Mouse (Mus musculus): Measurements from ENCODE around the gene Emx1.
"Not testable (repeated sequence)": the region's sequence is repeated elsewhere in the genome, so short reads cannot be mapped to it uniquely, and the experiment has no call there.

The Emx1 gene

DNA sequence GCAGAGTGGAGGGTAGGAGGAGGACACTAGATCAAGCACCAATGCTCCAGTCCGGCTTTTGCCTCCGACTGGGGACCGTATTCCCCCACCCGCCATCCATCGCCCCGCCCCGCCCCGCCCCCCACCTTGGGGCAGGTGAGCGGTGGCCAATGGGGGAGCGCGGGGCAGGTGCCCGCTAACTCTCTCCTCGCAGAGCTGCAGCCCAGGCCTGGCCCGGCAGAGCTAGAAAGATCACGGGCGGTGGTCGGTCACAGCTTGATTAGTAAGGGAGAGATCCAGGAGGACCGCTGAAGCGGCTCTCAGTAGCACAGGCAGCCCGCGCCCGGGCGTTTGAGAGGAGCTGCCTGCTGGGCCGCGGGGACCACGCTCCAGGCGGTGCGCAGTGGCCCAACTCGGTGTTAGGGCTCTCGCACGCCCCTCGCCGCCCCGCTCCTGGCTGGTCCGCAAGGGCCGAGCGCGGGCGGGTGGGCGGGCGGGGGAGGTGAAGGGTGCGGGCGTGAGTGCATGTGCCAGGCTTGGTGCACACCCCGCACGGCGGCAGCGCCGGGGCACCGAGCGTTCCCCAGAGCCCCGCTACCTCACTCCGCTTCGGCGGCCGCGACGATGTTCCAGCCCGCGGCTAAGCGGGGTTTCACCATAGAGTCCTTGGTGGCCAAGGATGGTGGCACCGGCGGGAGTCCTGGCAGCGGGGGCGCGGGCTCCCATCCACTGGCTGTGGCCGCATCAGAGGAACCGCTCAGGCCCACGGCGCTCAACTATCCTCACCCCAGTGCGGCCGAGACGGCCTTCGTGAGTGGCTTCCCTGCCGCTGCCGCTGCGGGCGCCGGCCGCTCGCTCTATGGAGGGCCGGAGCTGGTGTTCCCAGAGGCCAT, at the start of gene Emx1:
Emx1 (plus strand) TSS at position 99 of the 872 bp plus-strand sequence.
- DNase-seq (ENCODE audit: low read depth, low spot score) = no peak

GRCm38 (mm10) chr6:85139534-85139933, 47.7 kb upstream of the Emx1 start:
- DNase-seq (ENCODE audit: low read depth, low spot score) = no peak

DNA sequence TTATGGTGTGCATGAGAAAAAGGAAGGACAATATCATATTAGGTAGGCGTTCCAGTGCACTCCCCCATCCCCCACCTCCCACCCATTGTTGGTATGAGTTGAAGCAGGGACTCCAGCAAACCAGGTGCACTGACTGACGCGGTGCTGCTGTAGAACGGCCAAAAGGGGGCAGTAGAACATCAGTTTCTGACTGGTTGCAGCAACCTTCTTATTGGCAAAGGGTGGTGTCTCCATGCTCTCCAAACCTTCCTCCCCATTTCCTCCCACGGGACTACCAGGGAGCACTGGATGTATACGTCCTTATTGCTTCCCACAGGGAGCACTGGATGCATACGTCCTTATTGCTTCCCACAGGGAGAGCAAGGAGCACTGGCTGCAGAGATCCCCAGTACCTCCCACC, 46.2 kb upstream of the Emx1 start:
- DNase-seq (ENCODE audit: low read depth, low spot score) = peak; percentile 67

GRCm38 (mm10) chr6:85144466-85144865, 42.8 kb upstream of the Emx1 start:
- no peak for DNase-seq (ENCODE audit: low read depth, low spot score)

DNA sequence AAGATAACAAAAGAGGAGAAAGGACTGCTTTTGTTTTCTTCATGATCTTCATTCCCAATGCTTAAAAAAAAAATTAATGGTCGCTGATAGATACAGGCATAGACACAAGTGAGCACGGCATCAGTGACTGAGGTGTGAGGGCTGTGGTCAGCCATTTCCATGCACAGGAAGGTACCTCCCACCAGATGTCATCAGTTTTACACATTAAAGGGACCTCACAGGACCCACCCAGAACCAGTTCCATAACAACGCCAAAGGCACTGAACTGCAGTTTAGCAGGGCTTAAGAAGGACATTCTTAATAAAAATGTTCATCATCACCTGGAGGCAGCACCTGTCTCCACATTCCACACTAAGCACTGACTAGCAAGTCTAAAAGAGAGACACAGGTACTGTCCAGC, 39.6 kb upstream of the Emx1 start:
- no peak for DNase-seq (ENCODE audit: low read depth, low spot score)

DNA sequence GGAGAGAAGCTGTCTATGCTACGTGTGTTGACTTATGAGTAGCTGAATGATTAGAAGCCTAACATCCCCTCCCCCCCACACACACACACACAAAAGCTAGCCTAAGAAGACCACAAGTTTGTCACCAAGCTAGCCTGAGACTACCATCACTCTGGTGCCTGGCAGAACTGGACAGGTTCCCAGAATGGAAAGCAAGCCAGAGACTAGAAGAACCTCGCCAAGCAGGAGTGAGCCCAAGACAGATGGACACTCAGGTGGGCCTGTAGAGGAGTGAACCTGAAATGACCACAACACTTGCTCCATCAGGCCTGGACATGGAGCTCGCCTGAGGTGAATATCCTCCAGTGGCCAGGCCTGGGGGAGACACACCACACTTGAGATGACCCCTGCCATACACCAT, 36.9 kb upstream of the Emx1 start:
- no peak for DNase-seq (ENCODE audit: low read depth, low spot score)

DNA sequence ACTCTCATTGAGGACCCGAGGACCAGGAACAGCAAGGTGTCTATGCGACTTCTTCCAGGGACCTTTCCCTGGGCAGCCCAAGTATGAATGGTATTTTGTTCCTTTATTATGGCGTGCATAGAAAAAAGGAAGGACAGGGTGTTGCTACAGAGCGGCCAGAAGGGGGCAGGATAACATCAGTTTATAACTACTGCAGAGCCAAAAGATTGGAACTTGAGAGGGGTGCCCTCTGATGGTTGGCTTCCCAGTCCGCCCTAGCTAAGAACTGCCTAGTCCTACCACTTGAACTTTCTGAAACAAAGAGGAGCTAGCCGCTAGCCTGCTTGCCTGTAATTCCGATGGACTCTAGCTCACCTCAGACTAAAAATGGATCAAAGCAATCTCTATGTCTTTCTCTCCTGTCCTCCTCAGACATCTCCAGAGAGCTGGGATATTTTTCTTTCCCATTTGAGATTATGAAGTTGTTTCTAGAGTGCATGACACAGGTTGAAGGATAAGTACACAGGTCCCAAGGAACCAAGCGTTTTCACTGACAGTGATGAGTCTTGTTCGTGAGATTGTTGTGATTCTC, 33.2 kb upstream of the Emx1 start:
- peak; percentile 83 for DNase-seq (ENCODE audit: low read depth, low spot score)

DNA sequence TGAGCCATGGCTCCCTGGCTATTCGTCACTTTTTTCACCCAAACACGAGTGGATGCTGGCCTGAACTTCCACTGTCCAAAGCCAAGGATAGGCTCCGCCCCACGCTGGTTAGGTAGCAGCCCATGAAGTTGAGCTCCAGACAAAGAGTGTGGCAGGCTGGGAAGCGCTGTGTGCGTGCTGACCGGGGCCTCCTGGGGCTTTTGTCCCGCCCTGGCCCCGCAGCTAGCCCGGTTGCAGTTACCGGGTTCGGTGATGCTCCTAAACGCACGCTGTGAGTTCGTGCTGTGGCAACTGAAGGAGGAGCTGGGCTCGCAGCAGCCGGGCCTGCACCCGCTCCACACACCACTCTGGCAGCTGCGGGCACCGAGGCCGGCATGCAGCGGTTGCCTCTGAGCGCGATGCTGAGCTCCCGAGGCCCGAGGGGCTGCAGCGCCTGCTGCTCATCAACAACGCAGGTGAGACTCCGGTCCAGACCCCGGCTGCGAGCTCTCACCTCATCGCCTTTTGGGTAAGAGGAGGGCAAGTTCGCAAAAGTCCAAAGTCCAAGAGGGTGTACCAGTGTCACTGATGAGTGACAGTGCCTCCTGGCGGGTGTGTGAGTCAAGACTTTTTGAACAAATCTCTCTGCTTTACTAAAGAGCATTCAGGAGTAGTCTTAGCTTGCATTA, 32.2 kb upstream of the Emx1 start:
- DNase-seq (ENCODE audit: low read depth, low spot score) = peak; percentile 65

DNA sequence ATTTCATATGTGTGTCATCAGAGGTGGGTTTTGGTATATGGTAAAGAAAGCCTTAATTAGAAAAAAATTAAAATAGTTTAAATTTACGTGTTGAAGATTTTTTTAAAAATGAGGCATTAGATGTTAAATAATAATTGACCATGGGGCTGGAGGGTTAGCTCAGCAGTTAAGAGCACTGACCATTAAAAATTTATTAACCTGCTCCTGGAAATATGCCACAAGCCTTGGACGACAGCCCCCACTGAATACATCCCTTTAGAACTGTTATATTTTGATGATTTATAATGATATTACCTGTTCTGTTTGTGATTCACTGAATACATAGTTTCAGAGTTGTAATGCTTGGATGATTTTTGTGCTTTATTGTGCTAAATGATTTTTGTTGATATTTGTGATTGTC, 30.7 kb upstream of the Emx1 start:
- DNase-seq (ENCODE audit: low read depth, low spot score) = not testable (repeated sequence)

GRCm38 (mm10) chr6:85158040-85158804, 29.0 kb upstream of the Emx1 start:
- not testable (repeated sequence) for DNase-seq (ENCODE audit: low read depth, low spot score)

DNA sequence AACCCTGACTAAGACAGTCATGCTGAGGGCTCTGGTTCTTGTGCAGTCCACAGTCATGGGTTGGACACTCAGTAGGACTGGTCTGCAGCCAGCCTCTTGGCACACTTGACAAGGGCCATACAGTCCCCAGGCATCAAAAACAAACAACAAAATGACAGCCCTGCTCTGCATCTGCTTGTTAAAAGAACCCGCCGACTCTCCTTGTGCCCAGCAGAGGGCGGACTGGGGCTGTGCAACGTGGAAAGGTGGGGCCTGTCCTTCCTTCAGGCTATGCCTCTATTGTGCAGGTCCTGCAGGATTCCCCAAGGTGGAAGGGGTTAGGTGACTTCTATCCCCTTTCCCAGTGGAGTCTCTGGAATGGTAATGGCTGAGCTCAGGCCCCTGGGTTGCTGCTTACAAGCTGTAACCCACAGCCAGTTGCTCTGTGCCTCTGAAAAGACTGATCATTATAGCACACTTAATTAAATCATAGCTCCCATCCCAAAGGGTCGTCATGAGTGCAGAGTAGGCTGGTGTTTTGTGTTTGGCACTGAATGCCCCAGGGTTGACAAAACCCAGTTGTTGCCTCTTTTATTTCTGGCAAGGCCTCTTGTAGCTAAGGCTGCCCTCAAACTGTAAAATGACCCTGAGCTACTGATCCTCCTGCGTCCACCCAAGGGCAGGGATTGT, 28.0 kb upstream of the Emx1 start:
- DNase-seq (ENCODE audit: low read depth, low spot score) = peak; percentile 63

DNA sequence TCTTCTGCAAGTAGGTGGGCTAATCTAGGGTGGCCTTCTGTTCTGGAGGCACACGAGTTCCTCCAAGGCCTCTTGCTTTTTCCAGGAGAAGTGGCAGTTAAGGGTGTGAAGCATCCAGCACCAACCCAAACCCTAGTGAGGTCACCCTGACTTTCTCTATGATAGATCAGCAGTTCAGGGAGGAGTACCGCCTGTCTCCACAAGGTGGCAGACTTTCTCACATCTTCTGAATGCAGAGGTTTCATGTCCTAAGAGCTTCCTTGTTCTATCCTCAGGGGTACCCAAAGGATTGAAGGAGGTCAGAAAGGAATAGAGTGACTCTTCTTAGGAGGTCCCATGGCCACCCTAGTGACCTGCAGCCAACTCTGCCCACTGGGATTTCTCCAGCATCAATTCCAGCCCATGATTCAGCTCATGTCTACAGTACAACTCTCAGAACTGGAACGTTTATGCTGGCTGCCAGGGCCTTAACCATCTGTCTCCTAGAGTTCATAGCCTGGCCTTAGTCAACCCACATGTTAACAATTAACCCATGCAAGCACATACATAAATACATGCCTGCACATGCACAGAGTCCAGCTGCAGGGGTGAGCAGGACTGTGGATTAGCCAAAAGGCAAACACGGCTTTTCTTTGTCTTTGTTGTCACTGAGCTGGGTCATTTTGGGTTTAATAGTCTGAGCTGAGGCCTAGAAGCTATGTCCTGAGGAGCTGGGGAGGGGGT, 26.9 kb upstream of the Emx1 start:
- peak; percentile 75 for DNase-seq (ENCODE audit: low read depth, low spot score)

DNA sequence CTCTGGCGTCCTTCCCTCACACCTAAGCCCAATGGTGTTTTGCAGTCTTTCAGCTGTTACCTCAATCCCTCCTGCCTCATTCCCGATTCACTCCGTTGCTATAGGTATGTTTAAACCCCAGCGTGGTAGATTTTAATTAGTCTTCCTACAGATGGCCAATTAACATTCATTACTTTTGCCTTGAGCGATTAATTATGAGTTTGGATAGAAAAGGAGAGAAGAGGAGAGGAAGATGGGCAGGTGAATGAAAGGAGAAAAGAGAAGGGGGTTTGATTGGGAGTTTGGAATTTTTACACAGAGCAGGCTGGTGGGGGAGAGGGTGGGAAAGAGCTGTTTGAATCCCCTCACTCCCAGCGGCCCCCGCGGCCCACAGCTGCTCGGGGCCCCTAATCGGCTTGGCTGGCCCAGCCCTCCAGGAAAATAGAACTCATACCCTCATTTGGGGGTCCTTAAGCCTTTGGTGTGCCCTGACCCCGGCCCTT, 21.8 kb upstream of the Emx1 start:
- no peak for DNase-seq (ENCODE audit: low read depth, low spot score)

DNA sequence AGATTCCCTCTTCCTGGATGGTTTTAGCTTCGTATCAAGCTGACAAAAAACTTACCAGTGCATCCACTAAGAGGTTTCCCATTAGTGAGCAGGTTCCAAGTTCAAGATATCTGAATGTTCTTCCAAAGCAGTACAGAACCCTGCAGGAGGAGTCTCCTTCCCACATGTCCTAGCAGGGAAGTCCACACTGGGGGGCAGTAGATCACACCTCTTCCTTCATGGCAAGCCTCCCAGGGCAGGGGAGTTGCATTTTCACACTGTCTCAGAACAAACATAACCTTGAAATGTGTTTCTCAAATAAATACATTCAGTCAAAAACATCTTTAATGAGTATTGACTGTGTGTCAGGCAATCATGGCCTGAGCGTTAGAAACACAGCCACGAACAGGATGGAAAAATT, 7.7 kb upstream of the Emx1 start:
- DNase-seq (ENCODE audit: low read depth, low spot score) = no peak

DNA sequence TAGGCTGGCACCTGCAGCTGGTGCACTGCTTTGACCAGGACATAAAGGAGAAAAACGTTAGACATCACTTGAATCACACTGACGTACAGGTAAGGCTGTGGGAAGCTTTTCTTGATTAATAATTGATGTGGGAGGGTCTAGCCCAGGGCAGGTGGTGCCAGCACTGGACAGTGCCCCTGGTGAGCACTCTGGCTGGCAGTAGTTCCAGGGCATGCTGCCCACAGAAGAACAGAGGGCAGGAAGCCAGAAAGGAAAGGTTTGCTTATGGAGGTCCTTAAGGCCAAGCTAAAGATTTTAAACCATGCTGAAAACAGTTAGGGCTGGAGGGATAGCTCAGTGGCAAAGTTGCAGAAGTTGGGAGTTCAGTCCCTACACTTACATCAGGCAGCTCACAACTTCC, 7.2 kb upstream of the Emx1 start:
- no peak for DNase-seq (ENCODE audit: low read depth, low spot score)

DNA sequence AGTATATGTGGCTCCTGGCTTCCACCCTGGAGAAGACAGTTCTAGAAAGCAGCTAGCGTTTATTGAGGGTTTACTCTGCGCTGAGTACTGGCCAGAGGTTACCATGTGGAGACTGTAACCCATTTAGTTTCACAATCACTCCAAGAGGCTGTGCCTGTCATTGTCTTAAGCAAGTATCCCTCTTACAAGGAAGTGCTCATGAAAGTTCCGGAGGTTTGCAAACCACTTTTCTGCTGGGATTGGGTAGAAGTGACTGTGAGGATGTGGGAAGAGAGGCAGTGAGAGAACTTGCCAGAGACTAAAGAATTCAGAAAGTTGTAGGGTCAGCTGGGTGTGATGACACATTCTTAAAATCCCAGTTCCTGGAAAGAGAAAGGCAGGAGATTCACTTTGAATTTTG, 3.3 kb upstream of the Emx1 start:
- no peak for DNase-seq (ENCODE audit: low read depth, low spot score)

- no peak for DNase-seq (ENCODE audit: low read depth, low spot score)
These were observed 1.1 kb upstream of the Emx1 start for GRCm38 (mm10) chr6:85186033-85186743.

DNA sequence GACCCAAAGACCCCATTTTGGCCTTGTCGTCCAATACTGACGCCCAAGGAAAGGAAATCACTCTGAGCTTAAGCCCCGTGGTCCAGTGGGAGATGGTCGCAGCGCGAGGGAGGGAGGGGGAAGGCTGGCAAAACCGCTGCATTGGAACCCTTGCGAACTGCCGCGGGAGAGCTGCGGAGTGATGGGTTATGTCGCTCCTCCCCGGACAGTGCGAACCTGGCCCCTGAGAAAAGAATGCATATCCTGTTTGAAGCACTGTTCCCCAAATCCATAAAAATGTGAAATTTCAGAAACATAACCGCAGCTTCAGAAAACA, 536 bp upstream of the Emx1 start:
- DNase-seq (ENCODE audit: low read depth, low spot score) = no peak

DNA sequence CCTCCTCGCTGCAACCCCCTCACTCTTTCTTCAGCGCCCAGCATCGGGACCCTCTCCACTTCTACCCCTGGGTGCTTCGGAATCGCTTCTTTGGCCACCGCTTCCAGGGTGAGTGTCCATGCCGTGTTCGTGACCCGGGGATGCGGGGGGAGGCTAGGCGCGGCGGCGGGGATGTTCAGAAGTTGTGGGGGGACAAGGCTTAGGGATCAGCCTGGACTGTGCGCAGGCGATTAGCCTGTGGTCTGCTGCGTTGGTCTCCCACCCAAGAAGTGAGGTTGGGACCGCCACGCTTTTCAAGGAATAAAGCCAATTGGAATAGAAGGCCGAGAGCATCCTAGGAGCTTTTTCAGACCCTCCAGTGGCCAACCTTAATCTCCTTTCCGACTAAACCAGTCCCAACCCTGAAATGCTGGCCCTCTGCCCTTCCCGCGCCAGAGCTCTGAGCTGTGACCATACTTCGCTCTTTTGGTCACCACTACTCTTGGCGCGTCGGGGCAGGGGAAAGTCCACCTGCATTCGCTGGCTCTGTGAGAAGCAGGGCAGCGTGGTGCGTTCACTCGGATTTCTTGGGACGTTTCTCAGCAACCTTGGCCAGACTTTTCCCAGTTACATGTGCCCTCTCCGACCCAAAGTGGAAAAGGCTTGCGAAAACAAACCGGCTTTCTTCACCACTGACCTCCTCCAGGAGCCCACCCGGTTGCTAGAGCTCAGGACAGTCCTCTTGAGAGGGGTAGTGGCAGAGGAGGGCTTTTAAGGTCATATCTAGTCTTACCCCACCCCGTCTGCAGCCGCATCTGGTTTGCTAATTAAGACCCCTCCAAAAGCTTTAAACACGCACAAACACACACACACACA, 1.2 kb downstream of the Emx1 start:
- no peak for DNase-seq (ENCODE audit: low read depth, low spot score)

Measured in CD4-positive, CD25-positive, alpha-beta regulatory T cell, adult 2 months (primary cell).